Comparison of ENCODE assay signal across 23 mouse cellular contexts in the genomic region with DNA sequence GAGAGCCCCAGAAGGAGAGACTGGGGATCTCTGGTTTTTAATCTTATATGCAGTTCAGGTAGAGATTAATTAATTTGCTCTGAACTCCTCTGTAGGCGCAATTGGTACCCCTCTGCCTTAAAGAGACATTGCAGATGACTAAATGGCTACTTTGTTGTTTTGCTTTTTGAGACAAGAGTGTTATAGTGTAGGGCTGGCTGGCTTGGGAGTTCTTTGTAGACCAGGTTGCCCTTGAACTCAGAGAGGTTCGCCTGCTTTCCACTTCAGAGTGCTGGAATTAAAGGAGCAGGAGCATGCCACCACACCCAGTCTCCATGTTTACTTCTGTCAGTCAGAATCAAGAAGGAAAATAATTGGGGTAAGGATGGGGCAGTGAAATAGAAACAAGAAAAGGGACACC. TPM values are rescaled to one million over a fixed set of nuclear protein-coding genes. Genes with fewer than 3 reads are reported as not detected.
DNase-seq lines count a peak whose midpoint lies in the region; ATAC-seq lines count a peak whose summit lies in the region.
"Had no signal": no experiment of that assay in that cellular context is flagged by ENCODE, and none has a peak within 500 bp of the region (broad histone marks: within the 10 kb centered on the region; RNA-seq: fewer than 3 reads in every experiment).

No protein-coding gene starts in this region.

- H3K4me1 ChIP-seq in embryonic facial prominence, embryonic 15.5 days: peaks cover 18% of the 10 kb centered on the region
- H3K4me1 ChIP-seq in embryonic facial prominence, embryonic 10.5 days: peaks cover 19% of the 10 kb centered on the region; the same call in 1 of the 2 replicates
- peaks cover 5% of the 10 kb centered on the region for H3K4me1 ChIP-seq in heart, embryonic 15.5 days (replicated peaks)
- H3K4me1 ChIP-seq in liver, embryonic 15.5 days (replicated peaks): peaks cover 19% of the 10 kb centered on the region
- H3K4me1 ChIP-seq in liver, embryonic 12.5 days: peaks cover 19% of the 10 kb centered on the region

- no peak overlapping the region for H3K4me2 ChIP-seq in embryonic facial prominence, embryonic 15.5 days (replicated peaks)
- H3K4me2 ChIP-seq in heart, embryonic 15.5 days: no peak overlapping the region
- H3K4me2 ChIP-seq in liver, embryonic 15.5 days: no peak overlapping the region
- H3K4me2 ChIP-seq in liver, embryonic 12.5 days: no peak overlapping the region
- H3K4me2 ChIP-seq: forebrain, embryonic 13.5 days; hindbrain, embryonic 14.5 days; limb, embryonic 13.5 days; liver, embryonic 13.5 days; midbrain, embryonic 13.5 days had no signal

- no peaks in the 10 kb centered on the region for H3K36me3 ChIP-seq in embryonic facial prominence, embryonic 15.5 days
- no peaks in the 10 kb centered on the region for H3K36me3 ChIP-seq in embryonic facial prominence, embryonic 10.5 days (replicated peaks)
- H3K36me3 ChIP-seq in heart, embryonic 15.5 days: no peaks in the 10 kb centered on the region
- no peaks in the 10 kb centered on the region for H3K36me3 ChIP-seq in liver, embryonic 15.5 days (replicated peaks)
- H3K36me3 ChIP-seq in liver, embryonic 12.5 days: no peaks in the 10 kb centered on the region
- H3K36me3 ChIP-seq: limb, embryonic 13.5 days; liver, embryonic 13.5 days; midbrain, embryonic 13.5 days had no signal

- peak overlapping the region; percentile 68 for H3K27ac ChIP-seq in embryonic facial prominence, embryonic 15.5 days (replicated peaks)
- no peak overlapping the region for H3K27ac ChIP-seq in embryonic facial prominence, embryonic 10.5 days (replicated peaks)
- peak overlapping the region; percentile 50 for H3K27ac ChIP-seq in heart, embryonic 15.5 days
- H3K27ac ChIP-seq in liver, embryonic 15.5 days (replicated peaks): peak overlapping the region; percentile 29; the same call in 1 of the 2 replicates
- H3K27ac ChIP-seq in liver, embryonic 12.5 days: no peak overlapping the region
- H3K27ac ChIP-seq: forebrain, embryonic 13.5 days; hindbrain, embryonic 14.5 days; limb, embryonic 13.5 days; liver, embryonic 13.5 days; midbrain, embryonic 13.5 days had no signal

- no peaks in the 10 kb centered on the region for H3K9me3 ChIP-seq in embryonic facial prominence, embryonic 15.5 days (replicated peaks)
- H3K9me3 ChIP-seq in embryonic facial prominence, embryonic 10.5 days: no peaks in the 10 kb centered on the region
- H3K9me3 ChIP-seq in heart, embryonic 15.5 days (replicated peaks): no peaks in the 10 kb centered on the region
- no peaks in the 10 kb centered on the region for H3K9me3 ChIP-seq in liver, embryonic 15.5 days (replicated peaks)
- H3K9me3 ChIP-seq in liver, embryonic 12.5 days (replicated peaks): no peaks in the 10 kb centered on the region
- H3K9me3 ChIP-seq: forebrain, embryonic 13.5 days; limb, embryonic 13.5 days; liver, embryonic 13.5 days; midbrain, embryonic 13.5 days had no signal

- 61% methylated on average over 2 of the region's 2 CpGs for WGBS in embryonic facial prominence, embryonic 15.5 days
- WGBS in embryonic facial prominence, embryonic 10.5 days: 63% methylated on average over 2 of the region's 2 CpGs
- WGBS in heart, embryonic 15.5 days: 54% methylated on average over 2 of the region's 2 CpGs
- WGBS in liver, embryonic 15.5 days (ENCODE audit: insufficient replicate concordance): 55% methylated on average over 2 of the region's 2 CpGs
- WGBS in liver, embryonic 12.5 days (ENCODE audit: insufficient replicate concordance): 57% methylated on average over 2 of the region's 2 CpGs

- no peak overlapping the region for H3K9ac ChIP-seq in embryonic facial prominence, embryonic 15.5 days
- no peak overlapping the region for H3K9ac ChIP-seq in heart, embryonic 15.5 days
- no peak overlapping the region for H3K9ac ChIP-seq in liver, embryonic 15.5 days
- H3K9ac ChIP-seq in liver, embryonic 12.5 days: no peak overlapping the region
- H3K9ac ChIP-seq: forebrain, embryonic 13.5 days; hindbrain, embryonic 14.5 days; limb, embryonic 13.5 days; liver, embryonic 13.5 days; midbrain, embryonic 13.5 days had no signal

- no peak for DNase-seq in embryonic facial prominence, embryonic 10.5 days (ENCODE audit: low spot score)
- no peak for DNase-seq in heart, adult 9 months (ENCODE audit: low spot score in 2 of 2)
- DNase-seq in ZHBTc4 (ENCODE audit: low read depth, low spot score): peak; percentile 22
- no peak for DNase-seq in spleen, postnatal 10 days (ENCODE audit: low spot score in 2 of 2)
- DNase-seq: adrenal gland, postnatal 14 days; cerebellum, adult 2 months; cerebellum, postnatal 14 days; gastrocnemius, postnatal 25 days; kidney, postnatal 25 days; liver, embryonic 13.5 days; lung, postnatal 4 days; thymus, postnatal 4 days had no signal

- H3K27me3 ChIP-seq in embryonic facial prominence, embryonic 15.5 days: no peaks in the 10 kb centered on the region
- no peaks in the 10 kb centered on the region for H3K27me3 ChIP-seq in embryonic facial prominence, embryonic 10.5 days (replicated peaks; ENCODE audit: low read depth, poor library complexity, severe bottlenecking)
- no peaks in the 10 kb centered on the region for H3K27me3 ChIP-seq in heart, embryonic 15.5 days
- H3K27me3 ChIP-seq in liver, embryonic 15.5 days: no peaks in the 10 kb centered on the region
- H3K27me3 ChIP-seq in liver, embryonic 12.5 days (replicated peaks): no peaks in the 10 kb centered on the region
- H3K27me3 ChIP-seq: forebrain, embryonic 13.5 days; limb, embryonic 13.5 days; liver, embryonic 13.5 days; megakaryocyte, embryonic 14.5 days; midbrain, embryonic 13.5 days; Patski had no signal

- ATAC-seq in embryonic facial prominence, embryonic 15.5 days (ENCODE audit: insufficient number of reproducible peaks, low FRiP score, low TSS enrichment, low read depth): no peak
- ATAC-seq in heart, embryonic 15.5 days (replicated peaks; ENCODE audit: insufficient number of reproducible peaks, insufficient read depth, low FRiP score, low read depth): no peak
- ATAC-seq in liver, embryonic 15.5 days (ENCODE audit: insufficient read depth): no peak
- ATAC-seq in liver, embryonic 12.5 days: no peak
- ATAC-seq: forebrain, embryonic 13.5 days; intestine, postnatal 0 days; midbrain, embryonic 13.5 days; Patski had no signal

- no peak overlapping the region for H3K4me3 ChIP-seq in embryonic facial prominence, embryonic 15.5 days (replicated peaks)
- no peak overlapping the region for H3K4me3 ChIP-seq in embryonic facial prominence, embryonic 10.5 days
- no peak overlapping the region for H3K4me3 ChIP-seq in heart, embryonic 15.5 days
- no peak overlapping the region for H3K4me3 ChIP-seq in liver, embryonic 15.5 days (replicated peaks)
- H3K4me3 ChIP-seq in liver, embryonic 12.5 days: no peak overlapping the region
- H3K4me3 ChIP-seq: forebrain, embryonic 13.5 days; limb, embryonic 13.5 days; liver, embryonic 13.5 days; megakaryocyte, embryonic 14.5 days; midbrain, embryonic 13.5 days had no signal

RNA-seq across cellular contexts. Expression of gene Elk4, which starts 4.3 kb away (rescaled TPM):
- 23.0 and 29.2 TPM in 2 replicates for polyA plus RNA-seq in embryonic facial prominence, embryonic 15.5 days (2015; fragmentation: Nextera tagmentation; extraction: Ambion mirVana)
- polyA plus RNA-seq in embryonic facial prominence, embryonic 10.5 days (2016; fragmentation: Nextera tagmentation; extraction: Ambion mirVana): 12.0 and 13.3 TPM in 2 replicates
- 14.2 and 20.3 TPM in 2 replicates for polyA plus RNA-seq in heart, embryonic 15.5 days (2015; fragmentation: Nextera tagmentation; extraction: Ambion mirVana)
- polyA plus RNA-seq in liver, embryonic 15.5 days (2015; fragmentation: Nextera tagmentation; extraction: Ambion mirVana): 7.9 and 10.1 TPM in 2 replicates
- polyA plus RNA-seq in liver, embryonic 12.5 days (2016; fragmentation: Nextera tagmentation; extraction: Ambion mirVana): 14.4 and 16.4 TPM in 2 replicates

RNA-seq across cellular contexts. Expression of gene Slc45a3, which starts 40.3 kb away (rescaled TPM):
- 12.6 and 13.3 TPM in 2 replicates for polyA plus RNA-seq in embryonic facial prominence, embryonic 15.5 days (2015; fragmentation: Nextera tagmentation; extraction: Ambion mirVana)
- polyA plus RNA-seq in embryonic facial prominence, embryonic 10.5 days (2016; fragmentation: Nextera tagmentation; extraction: Ambion mirVana): 5.4 and 8.4 TPM in 2 replicates
- 4.0 and 6.0 TPM in 2 replicates for polyA plus RNA-seq in heart, embryonic 15.5 days (2015; fragmentation: Nextera tagmentation; extraction: Ambion mirVana)
- polyA plus RNA-seq in liver, embryonic 15.5 days (2015; fragmentation: Nextera tagmentation; extraction: Ambion mirVana): 2.6 and 3.1 TPM in 2 replicates
- 3.1 and 3.8 TPM in 2 replicates for polyA plus RNA-seq in liver, embryonic 12.5 days (2016; fragmentation: Nextera tagmentation; extraction: Ambion mirVana)

Comparison
In these comparisons a context has a peak if more than half of its experiments do, and no peak if none do; other contexts are left out.
1. H3K27ac ChIP-seq: peak in embryonic facial prominence, embryonic 15.5 days (single experiment), heart, embryonic 15.5 days (single experiment) and liver, embryonic 15.5 days (single experiment); none in embryonic facial prominence, embryonic 10.5 days (single experiment) and liver, embryonic 12.5 days (single experiment).